Mouse (Mus musculus): ENCODE results near the gene Col10a1.

DNA sequence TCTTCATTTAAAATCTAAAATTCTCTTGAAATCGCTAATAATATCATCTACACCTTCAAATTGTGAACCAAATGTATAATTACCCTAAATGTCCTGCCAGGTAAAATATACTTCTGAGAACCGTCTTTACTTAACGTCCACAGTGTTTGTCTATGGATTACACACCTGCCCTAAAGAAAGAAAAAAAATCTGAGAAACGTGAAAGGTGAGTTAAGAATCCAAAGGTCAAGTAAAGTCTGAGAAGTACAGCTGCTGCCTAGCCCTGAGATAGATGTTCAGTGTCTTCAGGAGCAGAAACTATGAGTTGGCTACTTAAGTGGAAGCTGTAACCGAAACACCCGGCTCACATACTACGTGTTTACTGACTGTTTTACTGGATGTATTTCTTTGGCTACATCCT is 16.4 kb upstream of the Col10a1 start:
- no peak for TF ChIP-seq POLR2A (IDR thresholded peaks at IDR 0.05; ENCODE audit: extremely low read depth, insufficient read depth, low read length)
- no peak for TF ChIP-seq CTCF (IDR thresholded peaks at IDR 0.05; ENCODE audit: low read depth, low read length)
